Mouse (Mus musculus) embryo, embryonic 9.5 days (tissue): ENCODE measurements around the gene Npas2.
A peak's percentile ranks its signal among the peaks of the same experiment; 100 is the strongest.

Experiments
- DNase-seq: peaks from one replicate; pipeline ENCODE4 v3.0.0-alpha.2; 2017; ENCODE audit errors: extremely low spot score

Gene Npas2

DNA sequence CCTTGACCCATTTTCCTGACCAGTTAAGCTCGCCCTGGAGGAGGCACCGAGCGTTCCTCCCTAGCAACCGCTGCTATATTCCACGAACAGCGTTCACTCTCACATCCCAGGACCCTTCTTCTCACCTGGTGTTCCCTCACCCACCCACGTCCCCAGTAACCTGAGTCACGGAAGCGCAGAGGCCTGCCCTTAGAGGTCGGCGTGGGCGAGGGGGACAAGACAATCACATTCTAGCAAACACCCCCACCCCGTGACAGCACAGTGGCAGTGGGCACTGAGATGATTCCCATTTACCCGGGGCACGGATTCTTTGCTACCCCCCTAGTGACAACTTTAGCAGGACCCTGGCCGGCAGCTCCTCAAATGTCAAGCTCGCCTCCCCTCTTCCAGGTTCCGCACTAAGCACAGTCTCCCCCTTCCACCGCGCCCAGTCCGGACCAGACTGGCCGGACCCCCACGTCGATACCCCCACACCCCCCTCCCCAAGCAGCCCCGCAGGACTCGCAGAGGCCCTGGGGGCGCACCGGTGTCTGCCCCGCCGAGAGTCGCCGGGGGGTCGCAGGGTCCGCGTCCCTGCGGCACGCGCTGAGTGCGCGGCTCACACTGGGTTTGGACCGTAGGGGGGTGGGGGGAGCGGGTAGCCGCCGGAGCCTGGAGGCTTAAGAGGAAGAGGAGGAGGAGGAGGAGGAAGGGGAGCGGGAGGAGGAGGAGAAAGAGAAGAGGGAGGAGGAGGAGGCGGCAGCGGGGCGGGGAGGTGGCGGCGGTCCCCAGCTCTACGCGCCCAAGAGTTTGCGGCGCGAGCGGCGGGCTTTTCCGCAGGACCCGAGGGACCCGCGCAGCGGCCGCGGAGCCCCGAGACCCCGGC, at the start of gene Npas2:
TSS of gene Npas2 (plus strand) at position 735 of the 865 bp plus-strand sequence.
- peak; percentile 37 for DNase-seq

DNA sequence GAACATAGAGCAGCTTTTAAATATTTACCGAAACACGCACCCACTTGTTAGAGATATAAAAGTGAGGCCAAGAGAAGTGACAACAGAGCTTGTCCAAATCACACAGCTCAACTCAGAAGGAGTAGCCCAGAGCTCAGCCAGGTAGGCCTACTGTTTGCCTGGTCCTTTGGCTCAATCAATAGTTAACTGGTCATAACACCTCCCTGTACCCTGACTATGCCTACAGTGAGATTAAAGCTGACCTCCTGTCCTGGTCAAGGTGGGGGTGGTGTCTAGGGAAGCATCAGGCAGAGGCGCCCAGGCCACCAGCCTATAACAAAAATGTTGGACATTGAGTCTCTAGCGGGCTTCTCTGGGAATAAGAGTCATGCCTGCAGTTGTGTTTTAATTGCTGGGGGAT, 36.8 kb upstream of the Npas2 start:
- DNase-seq, result no peak

DNA sequence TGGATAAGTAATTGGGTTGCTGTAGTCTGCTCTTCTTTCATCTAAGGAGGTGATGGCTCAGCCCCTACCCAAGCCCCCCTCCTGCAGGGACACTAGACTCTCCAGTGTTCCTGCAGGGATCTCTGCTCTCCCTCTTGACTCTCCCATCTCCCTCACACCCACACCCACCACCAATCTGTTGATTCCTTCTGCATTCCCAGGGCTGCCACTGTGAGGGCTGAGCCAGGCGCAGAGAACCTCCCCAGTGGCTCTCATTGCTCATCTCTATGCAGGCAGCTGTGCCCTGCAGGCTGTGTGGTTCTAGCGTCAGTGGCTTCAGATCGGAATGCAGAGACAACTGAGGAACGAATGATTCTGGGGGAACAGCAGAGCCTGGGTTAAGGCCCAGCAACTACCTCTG, 33.4 kb upstream of the Npas2 start:
- DNase-seq, result no peak

DNA sequence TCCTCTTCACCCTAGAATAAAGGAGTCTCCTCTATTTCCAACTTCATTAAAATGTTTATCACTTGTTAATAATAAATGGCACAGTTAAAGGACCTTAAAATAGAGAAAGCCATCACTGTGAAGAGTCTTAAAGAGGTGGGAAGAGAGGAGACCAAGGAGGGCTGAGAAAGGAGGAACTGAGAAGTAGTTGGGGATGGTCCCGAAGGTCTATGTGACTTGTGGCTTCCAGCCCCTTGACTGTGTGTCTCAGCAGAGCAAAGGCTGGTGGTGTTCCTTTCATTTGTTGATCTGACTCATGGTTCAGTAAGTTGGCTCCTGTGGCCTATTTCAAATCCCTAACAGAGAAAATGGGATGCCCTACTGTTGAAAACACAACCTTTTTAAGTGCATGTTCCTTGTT, 30.5 kb upstream of the Npas2 start:
- DNase-seq, result no peak

DNA sequence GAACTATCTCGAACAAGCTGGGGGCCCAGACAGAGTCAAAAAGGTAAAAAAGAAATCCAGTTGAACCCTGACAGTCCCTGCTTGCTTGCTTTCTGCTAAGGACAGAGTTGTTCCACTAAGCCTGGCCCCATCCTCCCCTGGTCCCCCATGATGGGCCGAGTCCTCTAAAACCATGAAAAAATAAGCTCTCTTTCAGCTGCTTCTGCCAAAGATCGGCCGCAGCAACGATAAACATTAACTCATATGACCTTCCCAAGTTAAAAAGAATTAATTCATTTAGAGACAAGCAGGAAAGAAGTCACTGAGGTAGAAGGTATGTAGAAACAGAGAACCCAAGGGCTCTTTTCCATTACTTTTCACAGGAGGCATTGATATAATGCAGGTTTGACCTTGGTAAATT, 16.8 kb upstream of the Npas2 start:
- DNase-seq, result no peak

DNA sequence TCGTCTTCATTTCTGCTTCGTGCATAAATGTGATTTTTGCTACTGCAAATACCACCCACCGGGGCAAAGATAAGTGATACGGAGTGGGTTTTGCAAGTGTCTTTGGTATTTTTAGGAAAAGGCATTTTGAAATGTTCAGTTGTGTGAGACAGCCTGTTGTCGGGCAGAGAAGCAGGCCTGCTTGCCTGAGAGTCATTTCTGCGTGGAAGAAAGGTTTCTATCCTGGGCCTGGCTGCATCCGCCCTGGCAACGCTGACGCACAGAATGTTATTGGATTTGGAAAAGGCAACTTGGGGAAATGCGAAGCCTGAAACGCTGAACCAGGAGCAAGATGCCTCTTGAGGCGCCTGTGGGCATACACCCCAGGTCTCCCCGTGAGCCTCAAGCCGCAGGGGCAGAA, 16.3 kb upstream of the Npas2 start:
- no peak for DNase-seq

DNA sequence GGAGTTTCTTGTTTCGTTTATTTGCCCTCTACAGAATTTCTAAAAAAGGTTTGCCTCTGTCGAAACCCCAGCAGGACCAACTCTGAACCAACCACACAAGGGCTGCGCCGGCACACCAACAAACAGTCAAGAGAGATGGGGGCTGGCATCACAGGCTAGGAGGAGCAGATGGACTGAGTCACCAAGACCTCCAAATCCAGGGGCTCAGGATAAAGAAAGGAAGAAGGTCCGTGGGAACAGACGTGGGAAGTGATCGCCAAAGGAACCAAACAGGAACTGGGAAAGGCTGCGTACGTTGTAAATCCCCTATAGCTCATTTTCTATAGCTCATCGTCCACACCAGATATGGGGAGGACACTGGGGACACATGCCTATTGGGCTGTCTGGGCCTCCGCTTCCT, 13.7 kb upstream of the Npas2 start:
- no peak for DNase-seq

DNA sequence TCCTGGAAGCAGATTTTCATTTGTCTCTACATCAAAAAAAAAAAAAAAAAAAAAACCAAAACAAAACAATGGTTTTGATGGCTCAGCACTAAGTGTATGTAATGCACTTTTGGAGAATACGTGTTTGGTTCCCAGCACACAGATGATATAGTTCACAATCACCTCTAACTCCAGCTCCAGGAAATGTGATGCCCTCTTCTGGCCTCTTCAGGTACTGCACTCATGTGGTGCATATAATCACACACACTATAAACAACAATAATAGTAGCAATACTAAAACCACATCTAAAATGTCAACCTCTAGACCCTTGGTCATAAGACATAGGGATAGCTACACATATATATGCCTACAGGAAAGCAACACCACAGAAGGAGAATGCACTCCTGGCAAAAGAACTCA, 13.0 kb upstream of the Npas2 start:
- no peak for DNase-seq

DNA sequence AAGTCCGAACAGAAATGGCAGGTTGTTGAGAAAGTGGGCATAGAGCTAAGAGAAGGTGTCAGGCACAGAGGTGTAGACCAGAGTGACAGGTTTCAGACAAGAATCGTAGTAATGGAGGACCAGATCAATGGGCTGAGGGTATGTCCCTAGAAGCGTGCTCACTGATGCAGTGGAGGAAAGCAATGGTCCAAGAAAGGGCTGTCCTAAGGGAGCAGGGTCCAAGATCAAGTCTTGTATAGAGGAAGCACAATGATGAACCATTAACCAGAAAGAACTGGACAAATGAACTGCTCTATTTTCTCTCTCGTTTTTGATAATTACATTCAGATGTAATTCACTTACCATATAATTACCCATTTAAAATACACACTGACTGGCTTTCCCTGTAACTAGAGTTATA, 11.6 kb upstream of the Npas2 start:
- no peak for DNase-seq

DNA sequence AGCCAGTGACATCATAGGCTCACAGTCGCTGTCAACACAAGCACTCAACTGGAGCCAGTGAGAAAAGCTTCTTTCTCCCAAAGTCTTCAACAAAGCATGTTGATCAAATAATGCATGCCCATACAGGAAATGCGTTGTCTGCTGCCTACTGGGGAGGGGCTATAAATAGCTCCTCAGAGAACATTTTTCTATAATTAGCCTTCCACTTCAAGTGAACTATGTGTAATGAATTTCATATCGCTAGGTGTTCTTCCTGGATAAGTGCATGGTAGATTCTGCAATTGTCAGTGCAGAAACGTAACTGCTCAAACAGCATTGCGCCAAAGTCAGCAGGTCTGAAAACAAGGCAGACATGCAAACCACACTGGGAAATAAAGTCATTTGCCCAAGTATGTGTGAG, 7.7 kb upstream of the Npas2 start:
- no peak for DNase-seq

DNA sequence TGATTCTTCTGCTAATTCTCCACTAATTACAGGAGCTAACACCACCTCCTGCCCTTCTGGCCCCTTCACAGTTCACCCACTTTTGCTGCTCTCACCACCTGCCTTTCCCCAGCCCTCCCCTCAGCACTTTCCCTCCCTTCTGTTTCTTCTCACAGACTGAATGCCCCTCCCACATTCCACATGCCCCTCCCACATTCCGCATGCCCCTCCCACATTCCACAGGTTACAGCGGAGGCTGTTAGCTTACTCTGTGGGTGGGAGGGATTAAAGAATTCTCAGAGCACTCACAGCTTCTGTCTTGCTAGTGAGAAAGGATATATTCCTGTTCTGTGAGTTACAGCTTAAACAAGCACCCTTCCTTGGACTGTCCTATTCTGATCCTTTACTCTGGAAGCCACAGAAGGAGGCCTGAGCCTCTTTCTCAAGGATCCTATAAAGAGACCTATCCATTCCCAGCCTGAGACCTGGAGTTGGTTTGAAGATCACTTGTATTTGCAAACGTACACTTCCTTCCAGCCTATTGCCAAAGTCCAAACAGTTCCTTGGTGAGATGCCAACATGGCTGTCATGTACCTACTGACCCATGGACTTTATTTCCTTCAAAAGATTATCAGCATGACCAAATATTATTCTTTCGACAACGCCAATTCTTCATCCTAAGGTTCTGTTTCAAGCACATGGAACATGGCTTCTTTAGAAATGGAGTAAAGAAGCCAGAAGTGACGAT, 6.7 kb upstream of the Npas2 start:
- DNase-seq, result peak; percentile 27

DNA sequence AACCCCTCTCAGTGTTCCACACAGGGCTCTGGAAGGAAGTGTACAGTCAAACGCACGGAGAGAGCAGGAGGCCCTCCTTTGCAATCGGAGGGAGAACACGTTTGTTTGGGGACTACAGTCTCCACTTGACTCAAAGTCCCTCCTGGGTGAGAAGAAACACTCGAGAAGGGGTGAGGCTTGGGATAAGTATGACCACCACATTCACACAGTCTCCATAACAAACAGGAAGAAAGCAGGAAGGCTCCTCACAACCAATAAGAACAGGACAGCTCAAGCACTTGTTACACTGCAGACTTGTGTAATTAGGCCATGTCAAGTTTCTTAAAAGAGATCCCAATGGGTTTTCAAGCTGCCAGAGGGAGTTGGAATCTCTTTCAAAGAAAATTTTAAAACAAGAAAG, 2.4 kb upstream of the Npas2 start:
- DNase-seq, result no peak

DNA sequence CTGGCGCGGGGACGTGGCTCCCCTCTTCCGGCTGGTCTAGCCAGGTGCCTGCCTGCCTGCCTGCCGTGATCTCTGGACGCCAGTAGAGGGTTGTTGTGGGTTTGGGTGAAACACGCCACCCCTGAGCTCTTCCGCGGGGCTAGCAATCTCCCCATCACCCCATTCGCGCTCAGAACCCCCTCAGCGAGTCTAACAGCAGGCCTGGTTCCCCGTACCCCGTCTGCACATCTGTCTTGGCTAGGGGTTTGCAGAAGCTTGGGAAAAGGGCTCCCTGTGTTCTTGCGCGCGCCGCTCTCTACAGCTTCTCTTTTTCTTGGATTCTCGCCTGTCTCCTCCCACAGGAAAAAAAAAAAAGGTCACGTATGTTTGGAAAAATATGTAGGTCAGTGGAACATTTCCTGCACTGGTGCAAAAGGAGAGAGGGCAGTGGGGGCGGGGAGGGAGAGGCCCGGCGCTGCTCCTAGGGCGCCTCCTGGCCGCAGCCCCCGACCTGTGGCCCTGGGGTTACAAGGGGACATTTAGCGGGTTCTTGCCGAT, 1.0 kb upstream of the Npas2 start:
- DNase-seq, result peak; percentile 48

DNA sequence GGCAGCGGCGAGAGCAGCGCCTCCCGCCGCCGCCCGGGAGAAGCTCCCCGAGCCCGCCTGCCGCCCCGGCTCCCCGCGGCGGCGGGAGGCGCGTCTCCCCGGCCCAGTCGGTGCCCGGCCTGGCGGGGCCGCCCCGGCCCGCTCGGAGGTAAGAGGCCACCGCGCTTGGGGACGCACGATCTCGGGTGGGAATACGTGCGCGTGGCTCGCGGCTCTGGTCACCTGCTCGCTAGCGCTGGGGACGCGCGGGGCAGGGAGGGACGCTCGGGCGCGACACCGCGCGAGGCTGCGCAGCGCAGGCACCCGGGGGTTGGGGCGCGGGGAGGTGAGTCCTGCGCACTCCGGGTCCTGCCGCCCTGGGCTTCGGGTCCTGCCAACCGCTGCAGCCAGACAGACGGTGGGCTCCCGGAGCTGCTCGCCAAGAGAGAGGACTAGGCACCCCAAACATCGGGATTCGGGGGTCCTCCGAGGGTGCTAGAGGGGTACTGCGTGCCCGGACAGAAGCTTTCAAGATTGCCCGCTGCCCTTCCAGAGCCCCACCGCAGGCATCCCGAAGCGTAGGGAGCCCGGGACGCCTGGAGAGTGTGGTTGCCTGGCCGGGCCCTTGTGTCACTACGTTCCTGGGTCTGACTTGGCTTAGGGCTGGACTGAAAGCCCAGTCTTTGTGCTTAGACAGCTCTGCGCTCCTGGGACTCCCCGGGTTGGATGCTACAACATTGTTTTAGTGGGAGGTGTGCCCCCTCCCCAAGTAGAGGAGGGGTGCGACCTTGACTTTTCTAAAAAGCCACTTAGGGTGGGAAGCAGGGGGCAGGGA, 538 bp downstream of the Npas2 start:
- peak; percentile 48 for DNase-seq

DNA sequence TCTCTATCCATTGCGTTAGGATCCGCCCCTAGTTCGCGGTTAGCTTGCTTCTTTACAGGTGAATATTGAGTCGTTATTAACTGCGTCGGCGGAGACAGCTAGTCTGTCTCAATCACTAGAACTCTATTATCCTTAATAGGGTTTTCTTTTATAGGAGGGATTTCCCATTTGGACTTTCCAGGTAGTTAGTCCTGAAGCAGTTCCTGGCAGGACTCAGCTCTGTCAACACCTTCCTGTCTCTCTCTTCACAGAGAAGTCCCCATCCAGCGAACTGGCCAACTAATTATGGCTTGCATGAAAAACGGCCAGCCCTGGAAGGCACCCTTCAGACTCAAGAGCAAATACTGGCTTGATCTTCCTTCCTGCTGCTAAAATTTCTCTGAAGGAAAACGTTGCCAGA, 1.4 kb downstream of the Npas2 start:
- peak; percentile 11 for DNase-seq

DNA sequence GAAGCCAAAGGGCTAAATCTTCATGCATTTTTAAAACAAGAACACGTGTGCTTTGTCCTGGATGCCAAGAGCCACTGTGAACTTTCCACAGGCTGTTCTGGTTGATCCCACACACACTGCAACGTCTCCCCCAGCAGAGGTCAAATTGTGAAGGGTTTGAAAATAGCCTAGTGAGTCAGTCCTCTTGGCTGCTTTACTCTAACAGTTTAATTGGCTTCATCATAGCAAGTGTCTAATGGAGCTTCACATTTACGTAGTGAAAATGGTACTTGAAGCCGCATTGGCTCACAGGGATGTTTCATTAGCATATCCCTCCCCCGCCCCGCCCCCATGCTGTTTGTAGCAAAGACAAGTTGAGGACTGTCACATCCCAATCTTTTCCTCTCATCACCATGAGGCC, 2.6 kb downstream of the Npas2 start:
- DNase-seq, result peak; percentile 11

DNA sequence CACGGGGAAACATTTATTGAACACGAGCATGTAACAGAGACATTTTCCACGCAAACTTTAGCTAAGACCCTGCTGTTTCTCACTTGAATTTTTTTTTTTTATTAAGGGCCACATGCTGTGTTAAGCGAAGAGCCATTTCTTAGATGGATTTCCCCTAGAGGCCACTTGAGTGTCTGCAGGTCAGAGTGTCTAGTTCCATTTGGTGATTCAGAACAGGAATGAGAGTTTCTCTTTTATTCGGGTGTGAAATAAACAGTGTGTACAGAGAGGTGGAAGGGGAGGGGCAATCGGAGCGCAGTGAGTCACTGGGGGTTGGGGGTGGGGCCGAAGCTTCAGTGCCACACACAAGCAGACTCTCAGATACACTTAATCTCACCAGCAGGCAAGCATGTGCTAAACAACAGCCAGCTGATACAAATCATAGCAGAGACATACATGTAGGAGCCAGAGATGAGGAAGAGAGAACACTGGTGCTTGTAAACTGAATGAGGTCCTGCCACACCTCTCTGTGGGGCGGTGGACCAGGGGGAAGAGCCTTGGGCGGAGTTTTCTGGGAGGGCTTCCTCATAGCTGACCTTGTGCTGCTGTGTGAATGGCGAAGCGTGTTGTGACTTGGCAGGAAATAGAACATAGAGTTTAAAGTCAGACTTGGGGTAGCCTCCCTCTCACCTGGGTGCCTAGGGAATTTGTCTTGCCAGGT, 3.3 kb downstream of the Npas2 start:
- no peak for DNase-seq

DNA sequence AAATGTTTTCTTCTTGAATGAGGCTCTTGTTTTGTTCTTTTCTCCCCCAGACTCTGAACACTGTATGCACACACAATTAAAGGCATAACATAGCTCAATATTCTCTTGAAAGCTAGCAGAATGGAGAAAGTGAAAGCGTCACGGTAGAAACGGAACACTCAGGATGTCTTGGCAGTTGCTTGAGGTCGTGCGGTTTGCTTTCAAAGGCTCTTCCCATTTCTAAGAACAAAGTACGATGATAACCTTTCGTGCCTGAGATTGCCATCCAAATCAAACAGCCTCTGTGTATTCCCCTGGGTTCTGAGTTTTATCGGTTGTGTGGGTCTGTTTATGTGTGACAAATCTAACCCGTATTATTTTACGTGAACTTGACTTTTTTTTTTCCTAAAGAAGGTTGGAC, 11.5 kb downstream of the Npas2 start:
- DNase-seq, result no peak

DNA sequence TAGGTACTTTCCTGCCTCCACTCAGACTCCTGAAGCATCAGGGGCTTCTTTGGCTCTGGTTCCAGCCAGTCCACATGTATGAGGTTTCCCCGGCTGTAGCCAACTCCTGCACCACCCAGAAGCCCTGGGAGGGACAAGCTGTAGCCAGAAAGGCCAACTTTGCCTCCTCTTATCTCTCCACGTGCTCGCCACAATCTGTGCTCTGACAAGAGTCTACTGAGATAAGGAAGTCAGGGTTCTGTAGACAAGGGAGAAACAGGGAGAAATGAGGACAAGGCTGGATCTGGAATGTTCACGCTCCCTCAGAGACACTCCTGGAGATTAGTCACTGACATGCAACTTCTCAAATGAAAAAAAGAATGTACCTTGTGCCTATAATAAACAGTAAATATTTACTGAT, 12.2 kb downstream of the Npas2 start:
- DNase-seq, result no peak

DNA sequence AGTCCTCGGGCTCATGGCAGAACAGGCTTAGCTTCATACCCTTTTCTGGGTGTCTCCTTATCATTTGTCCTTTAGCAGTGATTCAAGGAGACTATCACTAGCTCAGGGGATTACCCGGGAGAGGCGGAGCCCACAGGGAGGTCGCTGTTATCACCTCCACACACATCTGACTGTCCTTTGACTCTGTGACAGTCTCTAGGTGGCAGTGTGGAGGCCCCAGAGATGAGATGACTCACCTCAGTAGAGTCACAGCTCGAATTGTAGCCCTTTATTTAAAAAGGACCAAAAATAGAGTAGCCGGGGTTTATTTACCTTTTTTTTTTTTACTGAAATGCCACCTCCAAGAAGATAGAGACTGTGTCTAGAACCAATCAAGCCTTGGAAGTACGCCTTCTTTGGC, 13.4 kb downstream of the Npas2 start:
- DNase-seq, result no peak

DNA sequence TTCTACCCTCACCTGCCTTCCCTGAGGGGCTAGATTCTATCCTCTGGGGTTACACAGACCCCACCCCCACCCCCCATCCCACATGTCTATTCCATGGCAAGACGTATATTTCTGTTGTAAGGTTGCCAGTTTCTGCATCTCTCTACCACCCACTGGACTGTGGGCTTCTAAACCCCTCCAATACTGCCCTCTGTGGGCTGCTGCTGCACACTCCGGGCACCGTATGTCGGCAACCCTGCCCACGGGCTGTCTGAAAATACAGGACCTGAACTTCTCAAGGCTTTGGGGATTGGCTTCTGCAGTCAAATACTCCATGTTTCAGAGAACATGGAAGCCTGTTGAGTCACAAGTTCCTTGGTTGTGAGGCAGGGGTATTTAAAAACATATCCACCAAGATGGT, 17.4 kb downstream of the Npas2 start:
- DNase-seq, result no peak

DNA sequence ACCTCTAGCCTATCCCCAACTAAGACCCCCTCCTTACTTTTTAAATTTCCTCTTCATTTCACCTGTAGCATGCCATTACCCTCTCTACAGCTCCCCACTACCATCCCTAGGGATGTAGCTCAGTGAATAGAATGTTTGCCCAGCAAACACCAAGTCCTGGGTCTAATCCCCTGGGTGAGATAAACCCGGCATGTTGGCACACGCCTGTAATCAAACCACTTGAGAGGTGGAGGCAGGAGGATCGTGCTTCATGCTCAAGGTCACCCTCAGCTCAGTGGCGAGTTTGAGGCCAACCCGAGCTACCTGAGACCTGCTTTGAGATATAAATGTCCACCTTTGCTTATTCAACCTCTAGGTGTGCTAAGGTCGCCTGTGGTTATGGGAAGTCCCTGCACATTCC, 19.5 kb downstream of the Npas2 start:
- no peak for DNase-seq
